31 mouse cellular contexts compared by ENCODE assay signal in genomic region chr1:82783559-82783958, GRCm38 (mm10). TPM values are rescaled to one million over a fixed set of nuclear protein-coding genes. Genes with fewer than 3 reads are reported as not detected.
"Had no signal": no experiment of that assay in that cellular context is flagged by ENCODE, and none has a peak within 500 bp of the region (broad histone marks: within the 10 kb centered on the region; RNA-seq: fewer than 3 reads in every experiment).

No protein-coding gene starts in this region.

- DNase-seq: gastrocnemius, adult 2 months; gastrocnemius, postnatal 10 days; gastrocnemius, postnatal 25 days; heart, adult 18-20 months; heart, postnatal 10 days; heart, postnatal 4 days; kidney, adult 18-20 months; kidney, adult 8-10 months; kidney, postnatal 10 days; kidney, postnatal 25 days; kidney, postnatal 4 days; liver had no signal

- H3K4me1 ChIP-seq: hindbrain, embryonic 10.5 days; hindbrain, embryonic 12.5 days; limb, embryonic 10.5 days; limb, embryonic 12.5 days had no signal

- H3K4me2 ChIP-seq: heart, embryonic 12.5 days; hindbrain, embryonic 12.5 days; hindbrain, embryonic 14.5 days; intestine, embryonic 15.5 days; limb, embryonic 12.5 days had no signal

- H3K4me3 ChIP-seq: gastrocnemius, adult 2 months; heart, embryonic 10.5 days; heart, embryonic 12.5 days; hindbrain, embryonic 10.5 days; hindbrain, embryonic 12.5 days; intestine, embryonic 15.5 days; layer of hippocampus, adult 2 months; left cerebral cortex, adult 2 months; limb, embryonic 10.5 days; limb, embryonic 12.5 days had no signal

- H3K36me3 ChIP-seq: heart, embryonic 10.5 days; heart, embryonic 12.5 days; hindbrain, embryonic 10.5 days; hindbrain, embryonic 12.5 days; intestine, embryonic 15.5 days; limb, embryonic 10.5 days; limb, embryonic 12.5 days had no signal

- H3K9me3 ChIP-seq: heart, embryonic 10.5 days; heart, embryonic 12.5 days; hindbrain, embryonic 10.5 days; hindbrain, embryonic 12.5 days; intestine, embryonic 15.5 days; limb, embryonic 10.5 days; limb, embryonic 12.5 days had no signal

- H3K27ac ChIP-seq: gastrocnemius, adult 2 months; heart, embryonic 10.5 days; hindbrain, embryonic 10.5 days; hindbrain, embryonic 12.5 days; hindbrain, embryonic 14.5 days; intestine, embryonic 15.5 days; layer of hippocampus, adult 2 months; left cerebral cortex, adult 2 months; limb, embryonic 10.5 days; limb, embryonic 12.5 days had no signal

- H3K27me3 ChIP-seq: heart, embryonic 12.5 days; hindbrain, embryonic 12.5 days; intestine, embryonic 15.5 days; limb, embryonic 12.5 days had no signal

- ATAC-seq: hindbrain, embryonic 16.5 days; inflammation-experienced regulatory T-cells, adult 6 months; intestine, embryonic 15.5 days; intestine, postnatal 0 days had no signal

- H3K9ac ChIP-seq: heart, embryonic 12.5 days; hindbrain, embryonic 12.5 days; hindbrain, embryonic 14.5 days; intestine, embryonic 15.5 days; limb, embryonic 12.5 days had no signal

RNA-seq across cellular contexts. Expression of gene Gm47791, which starts 12.5 kb away (rescaled TPM):
- polyA plus RNA-seq: frontal cortex, adult 2 months; heart, embryonic 10.5 days; heart, embryonic 12.5 days; heart, embryonic 14.5 days; heart, embryonic 16.5 days; hindbrain, embryonic 10.5 days; hindbrain, embryonic 12.5 days; hindbrain, embryonic 14.5 days; hindbrain, embryonic 16.5 days; inflammation-experienced regulatory T-cells, adult 6 months; intestine, embryonic 15.5 days; intestine, postnatal 0 days; kidney, embryonic 14.5 days; kidney, embryonic 16.5 days; limb, embryonic 10.5 days; limb, embryonic 12.5 days; limb, embryonic 14.5 days had no signal

RNA-seq across cellular contexts. Expression of gene Tm4sf20, which starts 15.3 kb away (rescaled TPM):
- polyA plus RNA-seq: frontal cortex, adult 2 months; heart, embryonic 10.5 days; heart, embryonic 12.5 days; heart, embryonic 14.5 days; hindbrain, embryonic 12.5 days; hindbrain, embryonic 14.5 days; hindbrain, embryonic 16.5 days; limb, embryonic 10.5 days; limb, embryonic 14.5 days had no signal
